In genomic region chr13:99413481-99414351, GRCm38 (mm10) we compare ENCODE assay signal across 8 mouse cellular contexts.
DNase-seq lines count a peak whose midpoint lies in the region; ATAC-seq lines count a peak whose summit lies in the region.

No protein-coding gene starts in this region.

- peak; percentile 49; the same call in 1 of the 2 replicates for ATAC-seq in embryonic facial prominence, embryonic 15.5 days (ENCODE audit: insufficient number of reproducible peaks, low FRiP score, low TSS enrichment, low read depth)
- peak; percentile 81 for ATAC-seq in neural tube, embryonic 11.5 days (ENCODE audit: insufficient read depth, low FRiP score, low TSS enrichment)

- no peak overlapping the region for H3K4me2 ChIP-seq in embryonic facial prominence, embryonic 15.5 days (replicated peaks)
- no peak overlapping the region for H3K4me2 ChIP-seq in neural tube, embryonic 11.5 days (ENCODE audit: low read depth)

- WGBS in embryonic facial prominence, embryonic 15.5 days: 35% methylated on average over 13 of the region's 13 CpGs
- 28% methylated on average over 13 of the region's 13 CpGs for whole genome bisulfite sequencing in neural tube, embryonic 11.5 days

- no peaks in the 10 kb centered on the region for H3K27me3 ChIP-seq in embryonic facial prominence, embryonic 15.5 days
- H3K27me3 ChIP-seq in neural tube, embryonic 11.5 days (ENCODE audit: control insufficient read depth, insufficient read depth, low read length): no peaks in the 10 kb centered on the region

- H3K27ac ChIP-seq in embryonic facial prominence, embryonic 15.5 days (replicated peaks): peak overlapping the region; percentile 65; the same call in 1 of the 2 replicates
- H3K27ac ChIP-seq in neural tube, embryonic 11.5 days (ENCODE audit: low read depth, low read length): peak overlapping the region; percentile 73

- peaks cover 41% of the 10 kb centered on the region for H3K4me1 ChIP-seq in embryonic facial prominence, embryonic 15.5 days
- peaks cover 29% of the 10 kb centered on the region for H3K4me1 ChIP-seq in neural tube, embryonic 11.5 days (ENCODE audit: control insufficient read depth, insufficient read depth, low read length)

- no peak overlapping the region for H3K4me3 ChIP-seq in embryonic facial prominence, embryonic 15.5 days (replicated peaks)
- H3K4me3 ChIP-seq in neural tube, embryonic 11.5 days (ENCODE audit: low read depth, low read length): no peak overlapping the region

- peaks cover 36% of the 10 kb centered on the region for H3K36me3 ChIP-seq in embryonic facial prominence, embryonic 15.5 days
- H3K36me3 ChIP-seq in neural tube, embryonic 11.5 days (ENCODE audit: control insufficient read depth, insufficient read depth, low read length): no peaks in the 10 kb centered on the region

- no peak overlapping the region for H3K9ac ChIP-seq in embryonic facial prominence, embryonic 15.5 days
- no peak overlapping the region for H3K9ac ChIP-seq in neural tube, embryonic 11.5 days (ENCODE audit: low read length)

- intact Hi-C loops in left cerebral cortex, postnatal 4 days (cut with DNase I): no loop called here

- H3K9me3 ChIP-seq in embryonic facial prominence, embryonic 15.5 days (replicated peaks): no peaks in the 10 kb centered on the region
- H3K9me3 ChIP-seq in neural tube, embryonic 11.5 days (ENCODE audit: control insufficient read depth, low read length): no peaks in the 10 kb centered on the region

- peak; percentile 39 to 43 for DNase-seq in cerebellum, postnatal 10 days
- no peak for DNase-seq in cerebellum, adult 8-10 months
- peak; percentile 32 for DNase-seq in left cerebral cortex, postnatal 4 days
- no peak for DNase-seq in left cerebral cortex, adult 8-10 months (ENCODE audit: low spot score in 2 of 2)
- peak; percentile 66 for DNase-seq in neural tube, embryonic 11.5 days (ENCODE audit: low spot score)
- DNase-seq in right cerebral cortex, adult 18-20 months: no peak
- DNase-seq in cerebellum, adult 11-12 months: no peak

Comparison
In these comparisons a context has a peak if more than half of its experiments do, and no peak if none do; other contexts are left out.
1. DNase-seq: peak in cerebellum, postnatal 10 days (2 of 2), left cerebral cortex, postnatal 4 days (single experiment) and neural tube, embryonic 11.5 days (single experiment); none in cerebellum, adult 8-10 months (single experiment), left cerebral cortex, adult 8-10 months (0 of 2), right cerebral cortex, adult 18-20 months (single experiment) and cerebellum, adult 11-12 months (single experiment).